Mouse (Mus musculus): ENCODE data around the gene Mkln1. TPM values are rescaled to one million over a fixed set of nuclear protein-coding genes. Genes with fewer than 3 reads are reported as not detected.
A peak's percentile ranks its signal among the peaks of the same experiment; 100 is the strongest.

Mkln1 gene
- polyA plus RNA-seq, 1 experiment from 2014 or later: 127 TPM

DNA sequence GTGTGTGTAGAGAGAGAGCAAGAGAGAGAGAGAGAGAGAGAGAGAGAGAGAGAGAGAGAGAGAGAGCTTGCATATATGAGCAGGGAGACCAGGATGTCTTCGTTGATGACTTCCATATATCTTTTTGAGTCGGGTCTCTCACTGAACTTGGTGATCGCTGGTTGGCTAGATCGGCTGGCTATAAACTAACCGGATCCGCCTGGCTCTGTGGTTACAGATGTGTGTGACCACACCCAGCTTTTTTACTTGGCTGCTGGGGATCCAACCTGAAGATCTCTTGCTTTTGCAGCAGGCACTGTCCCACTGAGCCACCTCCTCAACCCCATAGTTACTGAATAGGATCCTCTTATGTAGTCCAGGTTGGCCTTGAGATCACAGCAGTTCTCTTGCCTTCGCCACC is 15.5 kb upstream of the Mkln1 start:
- 85% methylated on average over 7 of the region's 7 CpGs for WGBS

DNA sequence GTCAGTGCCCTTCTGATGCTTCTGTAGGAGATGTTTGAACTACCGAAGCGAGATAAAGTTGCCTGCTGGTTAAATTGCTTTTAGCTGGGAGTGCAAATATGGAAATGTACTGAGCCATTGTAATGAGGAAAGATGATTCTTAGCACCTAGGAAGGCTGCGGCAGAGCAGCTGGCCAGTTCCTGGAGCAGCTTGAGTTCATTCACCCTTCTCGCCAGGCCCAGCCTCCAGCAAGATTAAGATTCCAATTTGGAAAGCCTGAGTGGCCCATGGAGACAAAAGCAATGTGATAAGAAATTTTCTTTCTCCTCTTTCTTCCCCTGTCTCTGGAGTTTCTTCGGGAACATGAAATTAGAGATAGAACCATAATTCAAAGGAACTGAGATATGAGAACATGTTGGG is 13.7 kb upstream of the Mkln1 start:
- Histone ChIP-seq H3K4me2 (replicated peaks; ENCODE audit: low read depth, low read length) (no peak overlapping the region), H3K9me3 (ENCODE audit: low read length) (no peaks in the 10 kb centered on the region), H3K36me3 (ENCODE audit: insufficient read depth, low read length) (no peaks in the 10 kb centered on the region), H3K27me3 (replicated peaks; ENCODE audit: insufficient read depth, low read length) (no peaks in the 10 kb centered on the region), H3K27ac (ENCODE audit: low read length) (no peak overlapping the region), H3K9ac (replicated peaks; ENCODE audit: low read depth) (no peak overlapping the region), H3K4me3 (ENCODE audit: low read depth, low read length) (no peak overlapping the region), H3K4me1 (ENCODE audit: insufficient read depth, low read depth, low read length) (no peaks in the 10 kb centered on the region)
- WGBS: 65% methylated on average over 5 of the region's 5 CpGs
- no peak for TF ChIP-seq EP300 (IDR thresholded peaks at IDR 0.05)
- no peak for TF ChIP-seq CTCF (IDR thresholded peaks at IDR 0.05)
- no peak for DNase-seq (ENCODE audit: low spot score)
- ATAC-seq: no peak

More for the DNA sequence above, 15.5 kb upstream of the Mkln1 start:
- TF ChIP-seq EP300 (IDR thresholded peaks at IDR 0.05) (no peak), CTCF (IDR thresholded peaks at IDR 0.05) (no peak)
- no peaks in the 10 kb centered on the region for H3K4me1 ChIP-seq (ENCODE audit: insufficient read depth, low read depth, low read length)
- H3K4me2 ChIP-seq (replicated peaks; ENCODE audit: low read depth, low read length): no peak overlapping the region
- DNase-seq (ENCODE audit: low spot score) (no peak), ATAC-seq (no peak)
- no peaks in the 10 kb centered on the region for H3K9me3 ChIP-seq (ENCODE audit: low read length)
- no peak overlapping the region for H3K4me3 ChIP-seq (ENCODE audit: low read depth, low read length)
- H3K27ac ChIP-seq (ENCODE audit: low read length): no peak overlapping the region
- no peaks in the 10 kb centered on the region for H3K36me3 ChIP-seq (ENCODE audit: insufficient read depth, low read length)
- no peak overlapping the region for H3K9ac ChIP-seq (replicated peaks; ENCODE audit: low read depth)
- no peaks in the 10 kb centered on the region for H3K27me3 ChIP-seq (replicated peaks; ENCODE audit: insufficient read depth, low read length)

GRCm38 (mm10) chr6:31385281-31386145 is 13.0 kb upstream of the Mkln1 start:
- Histone ChIP-seq H3K36me3 (ENCODE audit: insufficient read depth, low read length) (no peaks in the 10 kb centered on the region), H3K4me3 (ENCODE audit: low read depth, low read length) (no peak overlapping the region), H3K27ac (ENCODE audit: low read length) (no peak overlapping the region), H3K9ac (replicated peaks; ENCODE audit: low read depth) (no peak overlapping the region), H3K4me2 (replicated peaks; ENCODE audit: low read depth, low read length) (no peak overlapping the region), H3K4me1 (ENCODE audit: insufficient read depth, low read depth, low read length) (no peaks in the 10 kb centered on the region), H3K27me3 (replicated peaks; ENCODE audit: insufficient read depth, low read length) (no peaks in the 10 kb centered on the region), H3K9me3 (ENCODE audit: low read length) (no peaks in the 10 kb centered on the region)
- ATAC-seq: no peak
- no peak for TF ChIP-seq EP300 (IDR thresholded peaks at IDR 0.05)
- no peak for TF ChIP-seq CTCF (IDR thresholded peaks at IDR 0.05)
- WGBS: 82% methylated on average over 10 of the region's 10 CpGs
- peak; percentile 31 for DNase-seq (ENCODE audit: low spot score)

DNA sequence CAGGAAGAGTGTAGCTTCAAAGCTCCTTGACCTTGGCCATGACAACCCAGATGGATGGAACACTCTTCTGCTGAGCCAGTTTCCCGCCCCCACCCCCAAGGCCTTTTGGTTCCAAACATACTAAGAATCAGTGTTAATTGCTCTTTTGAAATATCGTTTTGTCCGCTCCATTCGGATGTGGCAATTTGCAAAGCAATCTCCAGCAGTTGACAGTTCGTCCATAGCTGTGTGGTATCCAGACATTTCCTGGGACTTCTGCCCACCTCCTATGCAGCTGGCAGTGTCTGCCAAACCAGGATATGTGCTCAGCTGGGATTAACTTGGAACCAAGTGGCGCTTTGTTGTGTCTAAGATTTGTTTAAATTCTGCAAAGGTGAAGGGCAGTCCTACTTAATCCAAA is 8.8 kb upstream of the Mkln1 start:
- Histone ChIP-seq H3K27ac (ENCODE audit: low read length) (no peak overlapping the region), H3K9me3 (ENCODE audit: low read length) (no peaks in the 10 kb centered on the region), H3K4me1 (ENCODE audit: insufficient read depth, low read depth, low read length) (no peaks in the 10 kb centered on the region)

DNA sequence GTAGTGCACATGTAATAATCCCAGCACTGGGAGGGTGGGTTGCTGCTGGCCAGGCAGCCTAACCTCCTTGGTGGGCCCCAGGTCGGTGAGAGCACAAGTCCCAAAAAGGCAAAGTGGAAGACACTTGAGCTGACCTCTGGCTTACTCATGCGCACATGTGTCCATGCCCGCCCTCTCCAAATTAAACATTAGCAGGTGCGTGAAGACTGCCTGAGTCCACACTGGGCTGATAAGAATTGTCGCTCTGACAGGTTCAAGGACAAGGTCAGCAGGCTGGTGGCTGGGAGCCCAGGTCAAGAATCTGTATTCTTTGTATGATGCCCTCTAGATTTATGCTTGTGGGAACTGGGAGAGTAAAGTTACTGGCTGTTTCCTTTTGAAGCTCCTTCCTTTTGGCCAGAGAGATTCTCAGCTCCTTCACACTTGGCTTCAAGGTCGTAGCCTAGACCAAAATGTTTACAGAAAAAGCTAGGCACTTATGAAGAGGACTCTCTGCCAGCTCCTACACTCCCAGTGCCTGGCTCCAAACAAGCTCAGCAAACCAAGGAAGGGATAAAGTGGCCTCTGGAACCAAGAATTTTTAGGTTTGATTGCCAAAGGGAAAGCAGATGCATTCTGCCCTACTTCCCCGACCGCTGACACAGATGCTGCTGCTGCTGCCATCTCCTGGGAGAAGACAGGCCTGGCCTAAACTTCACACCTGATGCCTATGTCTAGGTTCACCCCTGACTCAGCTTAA is 8.1 kb upstream of the Mkln1 start:
- H3K4me2 ChIP-seq (replicated peaks; ENCODE audit: low read depth, low read length): no peak overlapping the region
- DNase-seq (ENCODE audit: low spot score) (peak; percentile 61), ATAC-seq (peak; percentile 70)
- 31% methylated on average over 8 of the region's 8 CpGs for WGBS
- no peaks in the 10 kb centered on the region for H3K9me3 ChIP-seq (ENCODE audit: low read length)
- H3K27me3 ChIP-seq (replicated peaks; ENCODE audit: insufficient read depth, low read length): no peaks in the 10 kb centered on the region
- H3K4me3 ChIP-seq (ENCODE audit: low read depth, low read length): no peak overlapping the region
- no peaks in the 10 kb centered on the region for H3K36me3 ChIP-seq (ENCODE audit: insufficient read depth, low read length)
- no peaks in the 10 kb centered on the region for H3K4me1 ChIP-seq (ENCODE audit: insufficient read depth, low read depth, low read length)
- H3K27ac ChIP-seq (ENCODE audit: low read length): peak overlapping the region; percentile 9; the same call in 1 of the 2 replicates
- peak; percentile 63 for TF ChIP-seq CTCF (IDR thresholded peaks at IDR 0.05)
- TF ChIP-seq EP300 (IDR thresholded peaks at IDR 0.05): no peak
- no peak overlapping the region for H3K9ac ChIP-seq (replicated peaks; ENCODE audit: low read depth)

More for the DNA sequence above, 8.8 kb upstream of the Mkln1 start:
- Histone ChIP-seq H3K4me3 (ENCODE audit: low read depth, low read length) (no peak overlapping the region), H3K4me2 (replicated peaks; ENCODE audit: low read depth, low read length) (no peak overlapping the region), H3K36me3 (ENCODE audit: insufficient read depth, low read length) (no peaks in the 10 kb centered on the region), H3K27me3 (replicated peaks; ENCODE audit: insufficient read depth, low read length) (no peaks in the 10 kb centered on the region), H3K9ac (replicated peaks; ENCODE audit: low read depth) (no peak overlapping the region)
- TF ChIP-seq CTCF (IDR thresholded peaks at IDR 0.05): no peak
- WGBS: 56% methylated on average over 6 of the region's 6 CpGs
- DNase-seq (ENCODE audit: low spot score) (no peak), ATAC-seq (no peak)

GRCm38 (mm10) chr6:31392871-31393270 is 5.7 kb upstream of the Mkln1 start:
- 78% methylated on average over 5 of the region's 5 CpGs for WGBS
- TF ChIP-seq CTCF (IDR thresholded peaks at IDR 0.05) (no peak), EP300 (IDR thresholded peaks at IDR 0.05) (no peak)

More at GRCm38 (mm10) chr6:31392871-31393270, 5.7 kb upstream of the Mkln1 start:
- H3K36me3 ChIP-seq (ENCODE audit: insufficient read depth, low read length): no peaks in the 10 kb centered on the region
- no peak for DNase-seq (ENCODE audit: low spot score)
- ATAC-seq: no peak
- H3K27ac ChIP-seq (ENCODE audit: low read length): no peak overlapping the region
- no peak overlapping the region for H3K4me2 ChIP-seq (replicated peaks; ENCODE audit: low read depth, low read length)
- no peak overlapping the region for H3K4me3 ChIP-seq (ENCODE audit: low read depth, low read length)
- H3K4me1 ChIP-seq (ENCODE audit: insufficient read depth, low read depth, low read length): no peaks in the 10 kb centered on the region
- no peaks in the 10 kb centered on the region for H3K27me3 ChIP-seq (replicated peaks; ENCODE audit: insufficient read depth, low read length)
- H3K9ac ChIP-seq (replicated peaks; ENCODE audit: low read depth): no peak overlapping the region
- no peaks in the 10 kb centered on the region for H3K9me3 ChIP-seq (ENCODE audit: low read length)
